Mouse (Mus musculus) heart, embryonic 16.5 days (tissue): Measurements from ENCODE around the gene Yeats4. TPM values are rescaled to one million over a fixed set of nuclear protein-coding genes. Genes with fewer than 3 reads are reported as not detected.
A peak's percentile ranks its signal among the peaks of the same experiment; 100 is the strongest.

Experiments used
- ATAC-seq: fragments of 200-750 bp; cut with Nextera tagmentation; replicated peaks from 2 replicates; pipeline ENCODE4 v1.8.0; 2017; ENCODE audit warnings: moderate number of reproducible peaks; ENCODE audit not compliant: insufficient read depth, low FRiP score; ENCODE audit errors: extremely low read depth
- H3K27ac ChIP-seq: fragments of 300-500 bp; sonication (generic); 2 replicates; pipeline ENCODE4 v1.5.1; 2014; ENCODE audit warnings: mild to moderate bottlenecking, low read length, control low read depth, moderate library complexity
- H3K27me3 ChIP-seq: fragments of 300-500 bp; sonication (generic); 2 replicates; pipeline ENCODE4 v1.6.1; 2014; ENCODE audit warnings: low read length, mixed read lengths; ENCODE audit not compliant: control insufficient read depth, insufficient read depth
- H3K36me3 ChIP-seq: fragments of 300-500 bp; sonication (generic); 2 replicates; pipeline ENCODE4 v1.6.1; 2014; ENCODE audit not compliant: control insufficient read depth, insufficient read depth
- H3K4me1 ChIP-seq: fragments of 300-500 bp; sonication (generic); 2 replicates; pipeline ENCODE4 v1.6.1; 2014; ENCODE audit warnings: low read length, mixed read lengths; ENCODE audit not compliant: control insufficient read depth, insufficient read depth
- H3K4me2 ChIP-seq: fragments of 300-500 bp; sonication (generic); 2 replicates; pipeline ENCODE4 v1.6.1; 2014; ENCODE audit warnings: low read depth, mild to moderate bottlenecking, control low read depth, low read length
- H3K4me3 ChIP-seq: fragments of 300-500 bp; sonication (generic); 2 replicates; pipeline ENCODE4 v1.5.1; 2014; ENCODE audit warnings: mild to moderate bottlenecking, control low read depth, low read length
- H3K9ac ChIP-seq: fragments of 300-500 bp; sonication (generic); 2 replicates; pipeline ENCODE4 v1.6.1; 2014; ENCODE audit warnings: low read length, control low read depth
- H3K9me3 ChIP-seq: fragments of 300-500 bp; sonication (generic); replicated peaks from 2 replicates; pipeline ENCODE4 v1.6.1; 2016; ENCODE audit warnings: low read length; ENCODE audit not compliant: control insufficient read depth
- WGBS: fragments of 180-500 bp; shearing (Covaris S2); extraction: QIAGEN DNeasy Blood & Tissue Kit; methylation state at CpG from one replicate; pipeline ENCODE4 v1.1.7; 2014; 5-methylcytosine and 5-hydroxymethylcytosine counted together
- polyA plus RNA-seq: library from polyadenylated mRNA; unstranded; fragments of >200 nt; fragmentation: Nextera tagmentation; extraction: Ambion mirVana; gene quantifications from 2 replicates; pipeline ENCODE4 v1.2.1, GENCODE M21; 2015

Gene Yeats4
- polyA plus RNA-seq: 40.8 and 54.8 TPM in 2 replicates

DNA sequence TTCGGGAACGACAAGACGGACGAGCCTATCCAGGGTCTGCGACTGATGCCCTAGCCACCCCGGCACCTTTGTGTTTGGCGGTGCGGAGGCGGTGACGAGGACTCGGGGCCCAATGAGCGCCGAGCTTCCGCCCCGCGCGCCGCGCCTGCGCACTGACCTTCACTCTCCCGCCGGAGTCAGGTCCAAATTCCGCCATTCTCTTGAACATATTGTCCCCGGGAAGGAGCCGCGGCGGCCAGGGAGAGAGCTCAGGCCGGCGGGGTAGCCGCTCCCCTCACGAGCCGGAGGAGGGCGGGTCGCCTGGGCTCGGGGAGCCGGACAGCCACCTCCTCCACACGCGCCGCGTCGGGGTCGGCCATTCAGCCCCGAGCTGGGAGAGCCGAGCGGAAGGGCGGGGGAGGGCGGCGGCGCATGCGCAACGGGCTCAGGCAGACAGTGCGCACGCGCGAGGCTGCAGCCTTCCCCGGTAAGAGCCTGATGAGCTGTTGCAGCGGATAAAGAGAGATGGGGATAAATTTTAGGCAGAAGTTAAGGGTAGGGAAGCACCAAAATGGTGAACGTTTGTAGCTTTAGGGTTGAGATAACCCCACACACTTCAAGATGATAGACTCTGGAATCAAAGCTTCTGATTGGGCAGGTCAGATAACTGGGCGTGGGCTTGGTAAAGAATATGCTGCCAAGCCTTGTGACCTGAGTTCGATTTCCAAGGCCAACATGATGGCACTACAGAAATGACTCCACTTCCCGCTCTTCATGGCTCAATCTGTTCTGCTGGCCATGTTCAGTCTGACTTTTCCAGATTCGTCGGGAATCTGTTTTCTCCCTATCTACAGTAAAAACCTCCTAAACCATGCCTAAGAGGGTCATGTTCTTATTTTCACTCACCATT, at the start of gene Yeats4:
Gene Yeats4 (minus strand): TSS at position 406 of the 889 bp plus-strand sequence.
- peak; percentile 96 for ATAC-seq
- Histone ChIP-seq H3K27ac (peak within 1 kb of the TSS; percentile 99), H3K4me3 (peak within 1 kb of the TSS; percentile 84), H3K4me1 (peaks cover 15% of the 10 kb centered on the region), H3K27me3 (no peaks in the 10 kb centered on the region), H3K36me3 (peaks cover 28% of the 10 kb centered on the region), H3K9ac (peak within 1 kb of the TSS; percentile 96), H3K9me3 (no peaks in the 10 kb centered on the region), H3K4me2 (peak within 1 kb of the TSS; percentile 86)
- WGBS: under 1% methylated on average over 62 of the region's 63 CpGs

DNA sequence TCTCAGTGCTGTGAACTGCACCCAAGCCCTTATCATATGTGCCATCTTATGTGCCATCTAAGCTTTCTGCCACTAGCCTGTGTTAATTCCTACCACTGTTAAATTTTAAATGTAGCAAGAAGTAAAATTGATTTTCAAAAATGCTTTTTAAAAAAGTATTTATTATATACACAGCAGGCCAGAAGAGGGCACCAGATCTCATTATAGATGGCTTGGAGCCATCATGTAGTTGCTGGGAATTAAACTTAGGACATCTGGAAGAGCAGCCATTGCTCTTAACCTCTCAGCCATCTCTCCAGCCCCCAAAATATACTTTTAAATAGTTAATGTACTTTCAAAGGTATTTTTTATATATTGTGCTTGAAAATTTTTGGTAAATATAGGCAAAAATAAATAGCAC, 47.7 kb upstream of the Yeats4 start:
- no peak for ATAC-seq
- H3K27ac ChIP-seq: no peak overlapping the region
- H3K9me3 ChIP-seq: no peaks in the 10 kb centered on the region
- H3K9ac ChIP-seq: no peak overlapping the region
- H3K4me3 ChIP-seq: no peak overlapping the region
- no peaks in the 10 kb centered on the region for H3K4me1 ChIP-seq
- no peaks in the 10 kb centered on the region for H3K27me3 ChIP-seq
- H3K4me2 ChIP-seq: no peak overlapping the region
- no peaks in the 10 kb centered on the region for H3K36me3 ChIP-seq

DNA sequence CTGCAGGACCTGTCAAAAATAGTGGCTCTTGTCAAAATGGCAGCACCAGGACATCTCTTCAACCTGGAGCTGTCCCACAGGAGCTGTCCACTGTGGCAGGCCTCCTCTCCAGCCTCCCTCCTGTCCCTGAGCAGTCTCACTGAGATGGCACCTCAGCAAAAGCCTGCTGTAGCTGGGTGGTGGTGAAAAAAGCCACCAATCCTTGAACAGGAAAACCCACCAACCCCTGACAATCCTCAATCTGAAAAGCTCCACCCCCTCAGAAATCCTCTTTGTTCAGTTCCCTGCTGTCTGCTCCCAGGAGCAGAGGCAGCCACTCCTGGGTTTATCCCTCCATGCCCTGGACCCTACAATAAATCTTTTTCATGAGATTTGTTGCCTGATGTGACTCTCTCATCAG, 35.6 kb upstream of the Yeats4 start:
- Histone ChIP-seq H3K27ac (no peak overlapping the region), H3K4me2 (no peak overlapping the region), H3K9me3 (peaks cover 2% of the 10 kb centered on the region; the same call in 1 of the 2 replicates), H3K4me3 (no peak overlapping the region), H3K27me3 (no peaks in the 10 kb centered on the region), H3K4me1 (no peaks in the 10 kb centered on the region), H3K36me3 (no peaks in the 10 kb centered on the region), H3K9ac (no peak overlapping the region)
- ATAC-seq: no peak

DNA sequence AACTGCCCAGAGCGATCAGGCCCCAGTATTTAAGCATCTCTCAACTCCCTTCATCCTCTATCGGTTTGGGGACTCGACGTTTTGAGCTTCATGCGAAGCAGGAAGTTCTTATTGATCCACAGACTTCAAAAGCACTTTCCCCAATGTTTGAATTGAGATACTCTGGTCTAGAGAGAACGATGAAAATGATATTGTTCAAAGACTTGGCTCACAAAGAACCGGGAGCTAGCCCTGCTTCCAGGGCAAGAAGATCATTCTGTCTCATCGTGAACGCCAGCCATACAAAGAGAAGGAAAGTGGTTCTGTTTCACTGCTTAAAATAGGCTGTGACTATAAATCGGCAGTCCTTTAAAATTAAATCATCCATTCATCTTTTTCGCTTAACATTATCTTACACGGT, 14.3 kb upstream of the Yeats4 start, which contains the start of gene 9530003J23Rik:
Gene 9530003J23Rik (minus strand): TSS at position 101 of the 400 bp plus-strand sequence.
- Histone ChIP-seq H3K9ac (no peak within 1 kb of the TSS), H3K4me1 (no peaks in the 10 kb centered on the region), H3K27ac (no peak within 1 kb of the TSS), H3K27me3 (no peaks in the 10 kb centered on the region), H3K36me3 (no peaks in the 10 kb centered on the region), H3K4me2 (no peak within 1 kb of the TSS), H3K4me3 (no peak within 1 kb of the TSS), H3K9me3 (no peaks in the 10 kb centered on the region)
- ATAC-seq: no peak
- WGBS: 79% methylated on average over 12 of the region's 12 CpGs

DNA sequence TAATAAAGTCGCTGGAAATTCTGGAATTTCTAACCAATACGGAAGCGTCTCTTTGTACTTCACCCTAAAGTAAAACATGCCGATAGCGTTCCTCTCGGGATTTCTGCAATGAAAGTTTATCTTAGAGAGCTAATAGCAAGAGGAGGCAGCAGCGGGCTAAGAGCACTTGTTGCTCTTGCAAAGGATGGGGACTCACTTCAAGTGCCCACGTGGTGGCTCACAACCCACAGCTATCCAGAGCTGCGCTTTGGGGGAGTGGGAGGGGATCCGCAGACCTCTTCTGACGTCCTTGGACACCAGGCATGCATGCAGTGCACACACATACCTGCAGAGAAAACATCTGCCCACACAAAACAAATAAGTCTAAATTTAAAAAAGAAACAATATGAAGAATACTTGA, 11.6 kb upstream of the Yeats4 start:
- no peaks in the 10 kb centered on the region for H3K9me3 ChIP-seq
- no peak for ATAC-seq
- no peaks in the 10 kb centered on the region for H3K36me3 ChIP-seq
- H3K27me3 ChIP-seq: no peaks in the 10 kb centered on the region
- H3K27ac ChIP-seq: no peak overlapping the region
- H3K4me2 ChIP-seq: peak overlapping the region; percentile 22
- no peak overlapping the region for H3K9ac ChIP-seq
- no peak overlapping the region for H3K4me3 ChIP-seq
- no peaks in the 10 kb centered on the region for H3K4me1 ChIP-seq
- 45% methylated on average over 11 of the region's 11 CpGs for WGBS

DNA sequence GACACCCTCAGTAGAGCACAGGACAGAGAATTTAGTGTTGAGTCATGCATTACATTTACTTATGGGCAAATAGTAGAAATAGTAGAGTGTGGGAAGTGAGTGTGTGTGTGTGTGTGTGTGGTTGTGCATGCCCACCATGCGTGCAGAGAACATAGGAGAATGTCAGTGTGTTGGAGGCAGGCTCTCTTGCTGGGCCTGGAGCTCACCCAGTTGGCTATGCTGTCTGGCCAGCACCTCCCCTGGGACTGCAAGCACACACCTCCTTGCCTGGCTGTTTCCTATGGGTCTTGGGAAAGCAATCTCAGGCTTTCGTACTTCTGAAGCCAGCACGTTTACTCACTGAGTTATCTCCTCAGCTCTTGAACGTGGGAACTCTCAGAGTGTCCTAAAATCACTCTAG, 10.5 kb upstream of the Yeats4 start:
- WGBS: 43% methylated on average over 4 of the region's 4 CpGs
- no peak overlapping the region for H3K4me2 ChIP-seq
- H3K27me3 ChIP-seq: no peaks in the 10 kb centered on the region
- H3K27ac ChIP-seq: no peak overlapping the region
- no peaks in the 10 kb centered on the region for H3K4me1 ChIP-seq
- H3K9ac ChIP-seq: no peak overlapping the region
- H3K36me3 ChIP-seq: no peaks in the 10 kb centered on the region
- H3K4me3 ChIP-seq: no peak overlapping the region
- H3K9me3 ChIP-seq: no peaks in the 10 kb centered on the region
- no peak for ATAC-seq

DNA sequence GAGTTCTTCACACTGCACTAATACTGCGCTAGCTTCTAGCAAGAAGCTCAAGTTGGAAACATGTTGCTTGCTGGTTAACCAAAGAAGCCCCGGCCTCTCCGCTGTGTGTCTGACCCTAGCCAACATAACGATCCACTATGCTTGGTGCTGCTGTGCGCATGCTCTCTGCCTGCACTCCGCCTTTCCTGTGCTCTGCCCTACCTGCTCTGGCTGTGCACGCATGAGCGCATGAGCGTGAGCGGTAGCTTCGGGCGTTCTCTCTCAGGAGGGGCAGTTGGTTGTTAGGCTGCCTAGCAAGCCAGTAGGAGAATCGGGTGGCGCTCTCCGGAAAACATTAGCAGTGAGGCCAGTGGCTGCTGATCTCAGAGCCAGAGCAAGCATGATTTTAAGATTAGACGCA, 5.5 kb upstream of the Yeats4 start:
- H3K4me2 ChIP-seq: peak overlapping the region; percentile 25
- H3K27ac ChIP-seq: no peak overlapping the region
- no peak overlapping the region for H3K9ac ChIP-seq
- no peak overlapping the region for H3K4me3 ChIP-seq
- peaks cover 3% of the 10 kb centered on the region for H3K4me1 ChIP-seq
- H3K27me3 ChIP-seq: no peaks in the 10 kb centered on the region
- ATAC-seq: no peak
- WGBS: 75% methylated on average over 16 of the region's 16 CpGs
- H3K36me3 ChIP-seq: no peaks in the 10 kb centered on the region
- no peaks in the 10 kb centered on the region for H3K9me3 ChIP-seq

DNA sequence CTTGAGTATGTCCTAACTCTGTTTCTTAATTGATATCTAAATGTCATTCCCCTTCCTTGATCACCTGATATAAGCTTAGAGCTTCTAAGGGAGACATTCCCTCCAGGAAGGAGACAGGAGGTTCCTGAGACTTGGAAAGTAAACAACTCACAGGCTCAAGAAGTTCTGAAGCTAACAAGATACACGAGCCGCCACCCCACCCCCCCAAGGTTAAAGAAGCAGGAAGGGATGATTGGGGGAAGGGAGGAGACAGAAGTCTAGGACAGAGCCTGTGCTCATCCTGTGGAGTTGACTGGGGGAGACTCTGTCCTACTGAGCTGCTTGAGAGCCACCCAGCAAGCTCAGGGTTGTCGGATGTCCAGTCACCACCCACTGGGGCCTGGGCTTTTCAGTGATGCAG, 1.7 kb upstream of the Yeats4 start:
- ATAC-seq: no peak
- H3K4me2 ChIP-seq: no peak overlapping the region
- no peak overlapping the region for H3K4me3 ChIP-seq
- WGBS: 56% methylated on average over 3 of the region's 3 CpGs
- no peak overlapping the region for H3K27ac ChIP-seq
- no peak overlapping the region for H3K9ac ChIP-seq
- H3K4me1 ChIP-seq: peaks cover 15% of the 10 kb centered on the region
- H3K36me3 ChIP-seq: peaks cover 15% of the 10 kb centered on the region
- no peaks in the 10 kb centered on the region for H3K27me3 ChIP-seq
- no peaks in the 10 kb centered on the region for H3K9me3 ChIP-seq

DNA sequence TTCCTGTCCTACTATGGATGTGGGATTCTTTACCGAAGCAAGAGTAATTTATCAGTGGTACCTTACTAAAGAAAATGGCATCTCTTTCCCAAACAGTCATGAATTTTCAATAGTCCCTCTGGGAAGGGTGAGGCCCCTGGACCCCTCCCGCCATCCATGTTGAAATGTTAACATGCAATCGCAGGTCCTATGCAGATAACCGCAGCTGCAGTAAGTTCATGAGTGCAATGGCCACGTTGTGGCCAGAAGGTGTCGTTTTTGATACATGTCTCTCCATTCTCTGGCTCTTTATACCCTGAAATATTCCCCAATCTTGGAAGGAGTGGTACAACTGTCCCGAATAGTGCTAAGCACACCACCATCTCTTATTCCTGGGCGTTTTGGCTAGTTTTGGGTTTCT, 787 bp upstream of the Yeats4 start:
- Histone ChIP-seq H3K9me3 (no peaks in the 10 kb centered on the region), H3K36me3 (peaks cover 22% of the 10 kb centered on the region), H3K4me2 (peak overlapping the region; percentile 72), H3K4me3 (peak overlapping the region; percentile 84), H3K27me3 (no peaks in the 10 kb centered on the region), H3K27ac (no peak overlapping the region), H3K9ac (no peak overlapping the region), H3K4me1 (peaks cover 15% of the 10 kb centered on the region)
- no peak for ATAC-seq
- 49% methylated on average over 8 of the region's 8 CpGs for WGBS
